Mouse (Mus musculus) right cerebral cortex, adult 2 months (tissue): ENCODE measurements around the gene Hps5.
"Not testable (repeated sequence)": the region's sequence is repeated elsewhere in the genome, so short reads cannot be mapped to it uniquely, and the experiment has no call there.

Source experiments
- DNase-seq, 2 experiments: peaks; one replicate each; pipeline ENCODE4 v3.0.0; 2021 to 2022; ENCODE audit warnings: low spot score in 2 of 2

Gene Hps5

DNA sequence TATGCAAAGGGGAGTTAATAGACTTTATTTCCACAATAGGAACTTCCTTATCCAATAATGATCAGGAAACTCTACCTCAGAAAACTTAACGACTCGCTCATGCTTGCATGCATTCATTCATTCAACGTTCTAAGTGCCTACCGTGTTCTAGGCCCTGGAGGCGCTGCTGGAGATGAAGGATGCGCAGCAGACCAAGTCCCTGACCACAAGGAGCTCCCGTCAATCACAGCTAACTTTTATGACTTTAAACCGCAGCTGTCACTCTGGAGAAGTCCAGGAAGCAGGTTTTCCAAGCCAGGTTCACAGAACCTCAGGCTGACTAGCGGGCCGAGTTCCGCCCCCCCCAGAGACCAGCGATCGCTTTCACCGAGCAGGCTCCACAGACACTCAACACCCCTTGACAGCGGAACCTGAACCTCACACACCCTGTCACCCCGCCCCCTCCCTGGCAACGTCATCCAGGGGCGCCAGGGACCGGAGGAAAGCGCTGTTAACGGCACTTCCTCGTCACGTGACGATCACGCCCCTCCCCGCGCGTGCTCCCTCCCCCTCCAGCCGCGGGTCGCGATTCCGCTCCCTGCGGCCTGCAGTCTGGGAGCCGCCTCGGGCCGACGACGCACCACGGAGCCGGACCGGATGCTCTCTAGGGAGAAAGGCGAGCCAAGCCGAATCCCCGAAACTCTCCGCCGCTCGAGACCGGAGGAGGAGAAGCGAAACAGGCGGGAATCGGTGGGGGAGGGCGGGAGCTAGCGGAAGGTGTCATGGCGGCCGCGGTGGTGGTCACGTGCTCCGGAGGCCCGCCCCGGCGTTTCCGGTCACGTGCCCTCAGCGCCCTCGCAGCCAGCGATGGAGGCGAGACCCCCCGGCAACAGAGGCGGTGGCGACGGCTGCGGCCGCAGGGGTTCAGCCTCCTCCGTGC, at the start of gene Hps5, which contains the start of gene Gtf2h1:
Hps5 (minus strand) TSS at position 778 of the 919 bp plus-strand sequence.
Gtf2h1 (plus strand) TSS at position 817 of the 919 bp plus-strand sequence.
- DNase-seq, result peak; percentile 97 to 98

DNA sequence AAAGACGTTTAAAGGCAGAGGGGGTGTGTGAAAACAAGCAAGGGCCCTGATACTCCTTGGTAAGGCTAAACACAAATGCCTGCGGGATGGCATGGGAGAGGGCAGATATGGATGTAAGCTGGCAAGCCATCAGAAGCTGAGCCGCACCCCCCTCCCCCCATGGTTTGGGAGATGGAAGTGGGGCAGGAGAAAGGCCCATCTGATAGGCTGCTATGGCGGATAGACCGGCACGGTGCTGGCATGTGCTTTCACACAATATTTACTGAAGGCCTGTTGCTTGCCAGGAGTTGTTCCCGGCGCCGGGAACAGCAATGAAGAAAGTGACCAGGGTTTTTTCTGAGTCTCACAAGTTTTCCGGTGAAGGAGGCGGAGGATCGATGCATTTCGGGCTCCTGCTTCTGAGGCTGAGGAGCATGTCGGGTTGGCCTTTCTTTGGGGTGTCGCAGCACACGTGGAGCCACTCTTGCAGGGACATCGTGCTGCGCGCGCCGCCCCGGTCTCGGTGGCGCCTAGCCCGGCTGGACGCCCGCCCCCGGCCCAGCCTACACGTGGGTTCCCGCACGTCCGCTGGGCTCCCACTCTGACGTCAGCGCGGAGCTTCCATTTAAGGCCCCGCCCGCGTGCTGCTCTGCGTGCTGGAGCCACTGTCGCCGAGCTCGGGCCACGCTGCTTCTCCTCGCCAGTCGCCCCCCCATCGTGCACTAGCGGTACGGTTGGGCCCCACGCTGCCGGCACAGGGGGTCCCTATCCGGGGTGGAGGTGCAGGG, 49.5 kb upstream of the Hps5 start:
- DNase-seq, result peak; percentile 94 to 96

DNA sequence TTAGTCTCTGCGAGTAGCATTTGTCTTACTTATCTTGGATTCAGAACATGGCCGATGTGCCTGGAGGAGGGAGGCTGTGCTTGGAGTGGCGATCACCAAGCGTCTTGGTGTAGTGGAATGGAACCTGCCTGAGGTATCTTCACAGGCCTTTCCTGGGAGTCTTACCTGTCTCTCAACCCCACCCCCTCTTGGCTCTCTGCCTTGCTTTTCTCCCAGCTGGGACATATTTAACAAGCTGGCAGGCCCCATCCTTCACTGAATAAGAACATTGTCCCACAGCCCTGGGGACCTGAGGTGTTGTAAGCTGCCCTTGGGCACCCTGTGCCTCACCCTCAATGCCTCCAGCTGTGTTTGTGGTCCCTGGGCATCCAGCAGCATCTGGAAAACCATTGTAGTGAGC, 47.7 kb upstream of the Hps5 start:
- no peak for DNase-seq

DNA sequence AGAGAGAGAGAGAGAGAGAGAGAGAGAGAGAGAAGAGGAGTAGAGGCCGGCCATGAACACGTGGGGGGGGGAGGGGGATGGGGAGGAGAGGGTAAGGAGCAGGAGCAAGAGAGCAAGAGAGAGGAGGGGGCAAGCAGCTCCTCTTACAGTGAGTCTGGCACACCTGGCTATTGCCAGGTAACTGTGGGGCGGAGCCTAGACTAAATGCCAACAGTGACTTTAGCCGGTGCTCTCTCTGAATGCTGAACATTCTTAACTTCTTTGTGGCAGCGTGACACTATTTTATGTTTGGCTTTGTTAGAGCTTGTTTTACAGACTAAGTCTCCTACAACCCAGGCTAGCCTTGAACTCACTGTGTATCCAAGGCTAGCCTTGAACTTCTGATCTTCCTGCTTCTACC, 46.4 kb upstream of the Hps5 start:
- DNase-seq, result no peak

DNA sequence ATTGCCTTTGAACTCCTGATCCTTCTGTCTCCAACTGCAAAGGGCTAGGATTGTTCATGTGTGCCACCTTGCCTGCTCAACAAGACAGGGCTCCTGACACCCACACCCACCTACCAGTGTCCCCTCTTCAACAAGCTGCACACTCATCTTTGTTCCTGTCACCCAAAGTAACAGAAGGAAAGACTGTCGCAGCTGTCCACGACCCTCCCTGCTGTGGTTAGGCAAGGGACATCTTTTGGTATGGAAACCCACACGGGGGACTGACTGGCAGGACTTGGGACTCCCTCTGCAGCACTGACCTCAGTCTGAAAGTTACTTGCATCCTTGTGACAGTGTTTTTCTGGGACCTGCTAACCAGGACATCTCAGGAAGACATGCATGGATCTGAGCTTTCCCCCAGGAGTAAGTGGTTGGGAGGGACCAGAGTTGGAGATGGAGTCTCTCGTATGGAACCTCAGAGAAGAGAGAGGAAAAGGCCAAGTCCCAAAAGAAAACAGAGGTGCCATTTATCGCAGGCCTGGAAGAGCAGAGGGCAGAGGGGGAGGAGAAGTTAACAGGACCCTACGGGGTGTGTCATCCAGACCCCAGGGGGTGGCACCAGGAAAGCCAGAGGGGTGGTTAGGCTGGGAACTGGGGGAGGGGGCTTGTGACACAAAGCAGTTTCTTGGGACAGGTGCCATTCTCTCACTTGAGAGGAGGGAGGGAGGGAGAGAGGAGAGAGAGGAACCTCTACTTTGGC, 45.1 kb upstream of the Hps5 start, which contains the start of gene Ldha:
Ldha (plus strand) TSS at position 689 of the 739 bp plus-strand sequence.
- no peak for DNase-seq

DNA sequence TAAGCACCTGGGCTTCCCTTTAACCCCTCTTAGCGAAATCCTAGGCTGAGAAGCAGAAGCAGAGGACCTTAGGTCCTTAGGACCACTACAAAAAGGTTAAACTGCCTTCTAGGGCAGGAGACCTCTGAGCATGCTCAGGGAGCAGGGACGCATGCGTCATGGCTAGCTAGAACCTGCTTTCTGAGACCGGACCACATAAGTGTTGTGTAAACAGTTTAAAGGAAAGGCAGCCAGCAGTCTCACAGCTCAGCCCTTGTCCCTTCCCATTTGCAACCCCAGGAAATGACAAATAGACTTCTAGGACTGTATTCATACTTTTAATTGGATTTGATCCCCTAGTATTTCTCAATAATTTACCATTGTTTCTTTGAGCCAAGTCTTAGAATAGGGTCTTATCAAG, 44.5 kb upstream of the Hps5 start:
- DNase-seq, result no peak

DNA sequence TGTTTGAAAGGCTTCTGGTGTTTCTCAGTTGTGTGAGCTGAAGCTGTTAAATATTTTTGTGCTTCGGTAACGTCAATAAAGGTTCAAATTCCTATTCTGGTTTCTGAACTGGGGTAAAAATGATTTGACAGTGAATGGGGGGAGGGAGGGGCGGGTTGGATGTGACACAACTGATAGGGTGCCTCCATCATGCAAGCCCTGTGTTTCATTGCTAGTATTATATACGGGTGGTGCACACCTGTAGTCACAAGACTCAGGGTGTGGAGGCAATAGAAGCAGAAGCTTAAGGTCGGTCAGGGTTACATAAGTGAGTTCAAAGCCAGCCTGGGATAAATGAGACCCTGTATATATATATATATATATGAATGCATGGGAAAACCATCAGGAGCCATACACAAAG, 44.0 kb upstream of the Hps5 start:
- no peak for DNase-seq

DNA sequence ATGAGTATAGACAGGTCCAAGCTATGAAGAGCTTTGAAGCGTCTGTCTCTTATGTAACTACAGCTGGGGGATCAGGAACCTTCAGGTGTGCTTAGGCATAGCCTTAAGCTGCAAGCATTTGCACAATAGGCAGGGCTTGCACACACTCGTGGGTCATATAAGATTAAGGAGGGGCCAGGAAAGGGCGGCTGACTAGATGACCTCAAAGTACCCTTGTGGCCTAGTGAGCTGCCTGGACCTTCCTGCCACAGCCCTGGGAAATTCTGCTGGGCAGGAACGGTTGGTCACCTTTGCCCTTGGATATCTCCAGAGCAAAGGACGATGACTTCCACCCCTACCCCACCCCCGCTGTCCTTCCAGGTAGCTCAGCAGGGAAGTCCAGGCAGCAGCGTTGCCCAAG, 43.6 kb upstream of the Hps5 start:
- DNase-seq, result no peak

DNA sequence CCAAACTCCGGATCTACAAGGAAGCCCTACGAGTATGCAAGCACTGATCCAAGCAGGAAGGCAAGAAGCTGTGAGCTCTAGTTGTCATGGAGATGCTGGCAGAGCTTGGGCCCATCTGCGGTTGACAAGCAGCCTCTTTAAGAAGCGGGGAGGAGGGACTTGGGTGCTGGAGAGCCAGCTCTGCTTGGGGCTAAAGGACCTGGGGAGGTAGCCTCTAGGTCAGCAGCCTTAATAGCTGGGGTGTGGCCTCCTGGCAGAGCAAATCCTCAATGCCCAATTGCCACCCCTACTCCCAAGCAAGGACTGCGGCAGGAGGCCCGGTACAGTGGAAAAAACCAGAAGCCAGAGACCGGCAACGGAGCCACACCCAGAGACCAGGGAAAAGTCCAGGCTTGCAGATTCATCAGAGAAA, 43.0 kb upstream of the Hps5 start:
- peak; percentile 84 to 87 for DNase-seq

DNA sequence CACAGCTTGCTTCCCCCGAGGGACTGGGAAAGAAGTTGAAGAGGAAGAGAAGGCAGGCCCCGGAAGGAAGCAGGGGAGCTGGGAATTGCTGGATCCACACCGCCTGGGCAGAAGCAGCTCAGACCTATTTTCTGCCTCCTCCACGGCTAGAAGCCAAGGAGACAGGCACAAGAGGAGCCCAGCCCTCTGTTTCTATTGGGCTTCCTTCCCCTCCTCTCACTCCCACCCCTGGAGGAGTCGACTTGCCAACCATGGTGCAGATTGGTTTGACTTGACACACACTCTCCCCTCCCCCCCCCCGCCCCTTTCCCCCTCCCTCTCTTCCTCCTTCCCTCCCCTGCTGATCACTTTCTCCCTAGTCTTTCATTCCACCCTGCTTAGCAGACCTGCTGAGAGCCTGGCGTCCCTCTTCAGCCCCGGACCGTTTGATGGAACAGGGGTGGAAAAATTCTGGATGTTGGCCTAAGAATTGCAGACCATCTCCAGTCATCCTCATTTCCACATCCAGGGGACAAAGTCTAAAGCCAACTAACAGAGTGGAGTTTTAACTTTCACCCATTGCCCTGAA, 42.3 kb upstream of the Hps5 start:
- DNase-seq, result peak; percentile 33 to 43

DNA sequence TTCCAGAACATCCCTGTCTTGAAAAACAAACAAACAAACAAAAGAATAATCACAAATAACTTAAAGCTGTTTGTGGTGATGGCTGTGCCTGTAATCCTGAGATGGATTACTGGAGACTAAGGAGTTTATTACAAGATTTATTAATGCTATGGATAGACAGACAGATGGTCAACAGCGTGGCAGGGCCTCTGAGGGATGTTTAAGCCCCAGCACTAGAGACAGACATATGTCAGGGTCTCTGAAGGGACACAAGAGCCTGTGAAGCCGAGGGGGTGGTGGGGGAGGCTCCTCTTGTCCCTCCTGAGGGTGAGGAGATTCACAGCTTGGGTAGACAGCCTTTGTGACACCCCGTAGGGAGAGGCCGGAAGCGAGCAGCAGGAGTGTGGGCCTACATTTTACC, 41.2 kb upstream of the Hps5 start:
- no peak for DNase-seq

DNA sequence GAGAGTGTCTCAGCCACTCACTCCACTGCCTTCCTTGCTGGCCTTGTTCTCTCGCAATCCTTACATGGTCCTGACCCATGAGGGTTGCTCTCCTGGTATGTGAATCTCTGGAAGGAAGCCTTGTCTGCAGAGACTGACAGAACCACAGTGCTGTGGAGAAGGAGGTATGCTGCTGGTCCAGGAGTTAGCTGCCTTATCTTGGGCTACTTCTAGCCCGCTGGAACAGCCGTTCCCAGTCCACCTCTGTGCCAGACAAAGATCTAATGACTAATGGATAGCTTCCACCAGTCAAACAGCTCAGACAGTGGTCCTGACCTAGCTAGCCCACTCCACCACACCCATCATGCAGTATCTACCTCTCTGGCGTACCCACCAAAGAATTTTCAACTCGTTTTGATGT, 40.5 kb upstream of the Hps5 start:
- no peak for DNase-seq

DNA sequence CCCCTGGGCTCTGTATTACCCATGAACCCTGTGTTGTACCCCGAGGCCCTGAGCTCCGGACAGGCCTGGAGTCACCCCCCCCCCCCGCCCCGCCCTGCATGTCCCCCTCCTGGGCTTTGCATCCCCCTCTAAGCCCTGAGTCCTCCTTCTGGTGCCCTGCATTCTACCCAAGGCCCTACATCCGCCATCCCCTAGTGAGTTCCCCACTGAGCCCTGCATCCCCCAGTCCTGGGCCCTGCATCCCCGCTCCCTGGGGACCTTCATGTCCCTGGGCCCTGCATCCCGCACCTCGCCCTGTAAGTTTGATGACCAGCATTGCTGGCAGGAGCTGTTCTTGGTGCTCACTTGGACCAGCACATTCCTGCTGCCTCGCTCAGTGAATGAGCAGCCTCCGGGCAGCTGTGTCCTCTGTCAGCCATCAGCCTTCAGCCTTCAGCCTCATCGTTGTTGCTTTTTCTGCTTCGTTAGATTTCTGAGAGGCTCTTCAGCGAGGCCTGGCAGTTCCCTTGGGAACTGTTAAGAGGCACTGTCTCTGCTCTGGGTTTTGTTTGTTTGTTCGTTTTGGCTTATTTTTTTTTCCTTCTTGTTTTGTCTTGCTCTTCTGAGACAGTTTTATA, 39.2 kb upstream of the Hps5 start:
- DNase-seq, result no peak

DNA sequence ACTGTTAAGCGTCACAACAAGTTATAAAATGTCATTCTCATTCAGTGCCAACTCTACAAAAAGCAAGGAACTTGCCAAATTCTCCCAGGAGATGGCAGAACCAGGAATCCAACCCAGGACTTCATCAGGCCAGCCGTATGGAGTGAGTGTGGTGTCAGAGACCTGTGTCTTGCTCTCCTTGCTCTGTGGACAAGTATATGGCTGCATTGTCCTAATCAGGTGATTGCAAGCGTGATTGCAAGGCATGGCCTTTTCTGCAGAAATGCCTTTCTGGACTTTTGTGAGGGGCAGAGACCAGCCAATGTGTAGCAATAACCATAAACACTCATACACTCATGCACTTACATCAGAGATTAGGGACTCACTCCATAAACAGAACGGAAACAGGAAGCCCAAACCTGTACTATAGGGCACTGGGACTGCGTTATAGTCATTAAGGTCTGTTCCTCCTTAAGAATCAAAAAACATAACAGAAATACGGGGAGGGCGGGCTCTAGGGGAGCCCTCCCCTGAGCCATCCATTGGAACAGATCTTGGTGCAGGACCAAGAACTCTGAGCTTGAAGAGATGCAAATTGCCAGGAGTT, 37.9 kb upstream of the Hps5 start:
- no peak for DNase-seq

DNA sequence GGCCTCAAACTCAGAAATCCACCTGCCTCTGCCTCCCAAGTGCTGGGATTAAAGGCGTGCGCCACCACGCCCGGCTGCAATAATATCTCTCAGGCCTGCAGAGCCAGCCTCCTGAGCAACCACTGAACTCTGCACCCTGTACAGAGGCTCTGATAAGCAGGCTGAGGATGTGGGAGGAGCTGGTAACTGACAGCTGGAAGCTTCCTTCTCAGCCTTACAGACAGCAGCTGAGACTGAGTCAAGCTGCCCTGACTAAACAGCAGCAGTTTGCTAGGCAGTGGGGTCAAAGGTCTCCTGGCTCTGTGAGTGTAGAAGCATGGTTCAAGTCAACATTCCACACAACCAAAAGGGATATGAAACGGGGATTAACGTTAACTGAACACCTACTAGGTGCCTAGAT, 37.4 kb upstream of the Hps5 start:
- DNase-seq, result no peak

DNA sequence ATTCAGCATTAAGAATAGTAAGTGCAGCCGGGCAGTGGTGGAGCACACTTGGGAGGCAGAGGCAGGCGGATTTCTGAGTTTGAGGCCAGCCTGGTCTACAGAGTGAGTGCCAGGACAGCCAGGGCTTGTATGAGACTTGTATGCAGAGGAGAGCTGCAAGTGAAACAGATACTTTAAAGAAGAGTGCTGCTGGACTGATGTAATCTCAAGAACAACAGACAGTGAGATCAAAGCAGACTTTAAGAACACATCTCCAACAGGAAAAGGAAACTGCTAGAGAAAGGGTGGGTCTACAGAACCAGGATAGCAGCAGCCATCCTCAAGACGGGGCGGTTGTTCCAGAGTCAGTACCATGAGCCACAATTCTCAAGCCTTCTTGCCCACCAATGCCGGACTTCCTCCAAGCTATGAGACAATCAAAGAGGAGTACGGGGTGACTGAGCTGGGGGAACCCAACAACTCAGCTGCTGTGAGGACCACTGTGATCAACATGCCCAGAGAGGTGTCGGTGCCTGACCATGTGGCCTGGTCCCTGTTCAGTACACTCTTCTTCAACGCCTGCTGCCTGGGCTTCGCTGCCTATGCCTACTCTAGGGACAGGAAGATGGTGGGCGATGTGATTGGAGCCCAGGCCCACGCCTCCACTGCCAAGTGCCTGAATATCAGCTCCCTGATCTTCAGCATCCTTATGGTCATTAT, 36.4 kb upstream of the Hps5 start:
- not testable (repeated sequence) for DNase-seq

DNA sequence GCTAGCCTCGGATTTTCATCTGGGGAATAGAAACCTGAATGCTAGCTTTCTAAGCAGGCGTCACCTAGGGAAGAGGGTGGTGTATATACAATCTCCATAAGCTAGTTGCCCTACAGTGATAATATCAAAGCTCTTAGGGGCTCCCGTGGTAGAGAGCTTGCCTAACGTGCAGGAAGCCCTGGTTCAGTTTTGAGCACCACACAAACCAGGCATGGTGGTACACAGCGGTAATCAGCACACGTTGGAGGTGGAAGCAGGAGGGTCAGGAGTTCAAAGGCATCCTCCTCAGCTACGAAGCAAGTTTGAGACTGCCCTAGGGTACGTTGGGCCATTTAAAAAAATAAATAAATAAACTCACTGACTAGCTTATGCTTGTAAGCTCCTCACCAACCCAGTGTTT, 35.8 kb upstream of the Hps5 start:
- DNase-seq, result no peak

DNA sequence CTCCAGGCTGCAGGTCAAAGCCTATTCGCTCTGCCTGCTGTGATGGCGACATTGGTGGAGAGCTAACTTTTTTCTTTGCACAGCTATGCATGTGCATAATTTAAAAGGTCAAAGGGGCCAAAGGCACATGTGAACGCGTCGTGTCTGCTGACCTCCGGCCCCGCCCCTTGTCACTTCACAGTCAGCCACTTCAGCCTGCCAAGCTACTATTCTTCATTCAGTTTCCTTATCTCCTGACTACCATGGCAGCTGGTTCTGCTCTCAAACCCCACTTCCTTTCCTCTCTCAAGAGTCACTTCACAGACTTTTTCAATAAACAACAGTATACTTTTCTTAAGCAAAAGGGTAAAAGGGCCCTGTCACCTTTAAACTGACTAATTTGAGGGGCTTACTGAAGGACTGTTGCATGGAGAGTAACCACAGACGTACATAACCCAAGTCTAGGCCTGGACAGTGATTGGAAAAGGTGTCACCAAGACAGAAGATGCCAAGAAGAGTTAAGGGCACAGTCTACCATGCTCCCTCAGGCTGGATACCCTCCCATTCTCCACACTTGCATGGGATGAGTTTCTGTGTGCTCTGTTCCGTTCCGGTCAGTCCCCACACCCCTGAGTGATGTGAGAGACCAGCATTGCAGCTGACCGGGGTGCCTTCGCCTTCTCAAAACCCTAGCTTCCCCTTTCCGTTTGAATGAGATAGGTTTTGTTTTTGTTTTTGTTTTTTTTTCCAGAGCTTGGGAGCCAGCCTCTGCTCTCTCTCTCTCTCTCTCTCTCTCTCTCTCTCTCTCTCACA, 35.1 kb upstream of the Hps5 start:
- DNase-seq, result no peak

DNA sequence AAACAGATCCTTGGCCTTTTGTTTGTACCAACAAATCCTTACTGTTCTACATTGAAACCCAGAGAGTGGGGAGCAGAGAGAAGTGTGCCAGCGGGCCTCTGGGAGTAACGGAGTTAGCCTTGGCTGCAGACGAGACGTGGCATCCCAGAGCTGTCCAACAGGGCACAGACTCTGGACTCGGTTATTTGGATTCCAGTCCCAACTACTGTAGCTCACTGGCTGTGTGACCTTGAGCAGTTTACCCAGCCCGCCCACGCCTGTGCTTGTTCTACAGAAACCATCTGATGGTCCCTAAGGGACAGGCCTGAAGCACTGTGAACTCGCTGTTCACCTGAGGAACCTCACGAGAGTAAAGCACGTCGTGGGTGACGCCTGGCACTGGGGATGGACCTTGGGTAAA, 34.0 kb upstream of the Hps5 start:
- no peak for DNase-seq

DNA sequence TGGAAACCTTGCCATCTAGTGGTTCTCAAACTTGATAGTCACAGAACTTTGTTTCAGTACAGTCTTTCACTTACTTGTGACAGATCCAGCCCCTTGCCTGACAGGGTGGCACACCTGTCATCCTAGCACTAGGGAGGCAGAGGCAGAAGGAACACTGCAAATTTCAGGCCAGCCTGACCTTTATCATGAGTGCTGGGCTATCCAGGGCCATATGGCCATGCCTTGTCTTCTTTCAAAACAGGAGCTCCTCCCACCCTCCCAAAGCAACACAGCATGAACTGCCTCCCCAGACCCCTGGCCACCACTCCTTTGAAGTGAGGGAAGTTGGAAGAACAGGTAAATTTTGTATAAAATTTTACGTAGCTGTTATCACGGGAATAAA, 31.9 kb upstream of the Hps5 start:
- no peak for DNase-seq
